Mouse (Mus musculus) limb, embryonic 10.5 days (tissue): Measurements from ENCODE around the gene 9430015G10Rik. TPM values are rescaled to one million over a fixed set of nuclear protein-coding genes. Genes with fewer than 3 reads are reported as not detected.
A peak's percentile ranks its signal among the peaks of the same experiment; 100 is the strongest.

ENCODE experiments used
- DNase-seq: peaks from one replicate; pipeline ENCODE4 v3.0.0-alpha.2; 2017; ENCODE audit warnings: low spot score
- H3K27ac ChIP-seq: fragments of 300-500 bp; sonication (generic); 2 replicates; pipeline ENCODE4 v1.5.1; 2016; ENCODE audit warnings: mild to moderate bottlenecking
- H3K27me3 ChIP-seq: fragments of 300-500 bp; sonication (generic); 2 replicates; pipeline ENCODE4 v1.6.1; 2016; ENCODE audit warnings: low read depth, mild to moderate bottlenecking; ENCODE audit not compliant: poor library complexity, severe bottlenecking
- H3K36me3 ChIP-seq: fragments of 300-500 bp; sonication (generic); 2 replicates; pipeline ENCODE4 v1.6.1; 2016; ENCODE audit warnings: mild to moderate bottlenecking, moderate library complexity
- H3K4me1 ChIP-seq: fragments of 300-500 bp; sonication (generic); 2 replicates; pipeline ENCODE4 v1.6.1; 2016
- H3K4me3 ChIP-seq: fragments of 300-500 bp; sonication (generic); 2 replicates; pipeline ENCODE4 v1.5.1; 2016; ENCODE audit warnings: mild to moderate bottlenecking, moderate library complexity
- H3K9me3 ChIP-seq: fragments of 300-500 bp; sonication (generic); replicated peaks from 2 replicates; pipeline ENCODE4 v1.6.1; 2016; ENCODE audit warnings: mild to moderate bottlenecking
- WGBS: fragments of 180-500 bp; shearing (Covaris S2); methylation state at CpG from one replicate; pipeline ENCODE4 v1.1.7; 2016; 5-methylcytosine and 5-hydroxymethylcytosine counted together
- polyA plus RNA-seq: library from polyadenylated mRNA; unstranded; fragments of >200 nt; fragmentation: Nextera tagmentation; extraction: Ambion mirVana; gene quantifications from 2 replicates; pipeline ENCODE4 v1.2.1, GENCODE M21; 2016

The 9430015G10Rik gene
- polyA plus RNA-seq, 1 experiment from 2014 or later, result 78.5 TPM

DNA sequence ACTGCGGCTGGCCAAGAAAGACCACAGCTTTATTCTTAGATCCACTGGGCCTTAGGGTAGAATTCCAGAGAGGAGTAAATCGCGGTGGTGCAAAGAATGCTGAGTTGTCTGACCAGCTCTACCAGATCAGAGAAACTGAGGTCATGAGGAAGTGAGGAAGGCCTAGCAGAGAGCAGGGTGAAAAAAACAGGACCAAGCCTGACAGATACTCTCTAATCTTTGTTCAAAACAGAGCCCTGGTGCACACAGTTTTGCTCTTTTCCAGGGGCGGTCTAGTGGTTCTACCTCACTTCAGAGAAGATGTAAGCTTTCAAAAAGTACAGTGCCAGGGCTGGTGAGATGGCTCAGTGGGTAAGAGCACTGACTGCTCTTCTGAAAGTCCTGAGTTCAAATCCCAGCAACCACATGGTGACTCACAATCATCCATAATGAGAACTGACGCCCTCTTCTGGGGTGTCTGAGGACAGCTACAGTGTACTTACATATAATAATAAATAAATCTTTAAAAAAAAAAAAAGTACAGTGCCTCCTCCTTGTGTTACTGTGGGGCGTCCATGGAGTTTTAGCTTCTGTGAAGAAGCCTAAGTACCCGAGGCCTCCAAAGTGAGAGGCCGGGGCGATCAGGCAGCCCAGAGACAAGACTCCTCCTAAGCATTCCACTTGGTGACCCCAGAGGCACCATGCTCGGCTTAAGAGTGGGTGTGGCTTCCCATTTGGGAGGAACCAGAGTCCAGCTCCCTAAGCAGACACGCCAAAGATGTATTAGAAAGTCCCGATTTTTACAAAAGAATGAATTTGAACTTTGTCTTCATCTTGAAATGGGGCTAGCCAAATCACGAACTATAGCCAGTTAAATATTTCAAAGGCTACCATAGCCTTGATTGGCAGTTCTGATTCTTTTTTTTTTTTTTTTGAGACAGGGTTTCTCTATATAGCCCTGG lies 906 bp upstream of the 9430015G10Rik start:
- Histone ChIP-seq H3K4me1 (0 out of 2 replicates have a peak, but pooled peaks cover 6% of the 10 kb centered on the region), H3K27me3 (no peaks in the 10 kb centered on the region), H3K27ac (peak overlapping the region; percentile 95), H3K36me3 (peaks cover 13% of the 10 kb centered on the region), H3K9me3 (no peaks in the 10 kb centered on the region), H3K4me3 (peak overlapping the region; percentile 88)
- DNase-seq, result peak; percentile 65
- WGBS, result 33% methylated on average over 13 of the region's 13 CpGs

DNA sequence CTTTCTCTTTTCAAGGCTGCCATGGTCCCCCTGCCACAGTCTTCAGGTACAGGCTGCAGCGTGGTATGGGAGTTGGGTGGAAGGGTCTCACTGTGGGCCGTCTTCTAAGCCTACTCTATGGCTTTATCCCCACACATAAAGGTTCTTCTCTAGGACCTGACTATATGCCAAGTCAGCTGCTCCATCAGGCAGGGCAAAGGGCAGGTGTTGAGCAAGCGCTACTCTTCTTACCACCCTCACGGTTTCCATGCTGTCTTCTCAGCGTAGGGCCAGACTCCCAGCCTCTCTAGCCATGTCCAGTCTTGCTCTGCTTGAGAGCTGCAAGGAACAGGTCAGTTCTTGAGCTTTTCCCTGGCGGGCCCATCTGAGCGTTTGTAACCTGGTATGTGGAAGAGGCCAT lies 14.3 kb downstream of the 9430015G10Rik start:
- WGBS, result 96% methylated on average over 7 of the region's 7 CpGs
- H3K4me1 ChIP-seq, result no peaks in the 10 kb centered on the region
- peaks cover 96% of the 10 kb centered on the region for H3K36me3 ChIP-seq
- no peak overlapping the region for H3K4me3 ChIP-seq
- DNase-seq, result no peak
- no peaks in the 10 kb centered on the region for H3K9me3 ChIP-seq
- H3K27ac ChIP-seq, result no peak overlapping the region
- no peaks in the 10 kb centered on the region for H3K27me3 ChIP-seq

DNA sequence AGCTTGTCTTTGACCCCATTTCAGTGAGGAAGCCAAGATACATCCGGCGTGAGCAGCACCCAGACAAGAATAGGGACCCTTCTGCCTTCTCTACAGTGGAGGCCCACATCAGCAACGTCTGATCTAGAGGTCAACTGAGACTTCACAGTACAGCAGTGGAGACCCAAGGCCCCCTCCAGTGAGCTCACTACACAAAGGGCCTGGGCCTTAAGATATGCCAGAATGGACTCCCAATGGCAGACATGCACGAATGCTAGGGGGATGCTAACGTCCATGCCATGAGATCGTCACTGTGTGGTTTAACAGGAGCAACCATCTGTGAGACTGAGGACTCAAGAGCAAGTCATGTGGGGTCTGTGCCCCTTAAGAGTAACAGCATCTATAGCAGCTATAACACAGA lies 15.6 kb downstream of the 9430015G10Rik start:
- WGBS, result 95% methylated on average over 6 of the region's 6 CpGs
- Histone ChIP-seq H3K4me1 (no peaks in the 10 kb centered on the region), H3K36me3 (peaks cover 82% of the 10 kb centered on the region), H3K9me3 (no peaks in the 10 kb centered on the region), H3K27me3 (no peaks in the 10 kb centered on the region), H3K27ac (no peak overlapping the region), H3K4me3 (no peak overlapping the region)
- no peak for DNase-seq

DNA sequence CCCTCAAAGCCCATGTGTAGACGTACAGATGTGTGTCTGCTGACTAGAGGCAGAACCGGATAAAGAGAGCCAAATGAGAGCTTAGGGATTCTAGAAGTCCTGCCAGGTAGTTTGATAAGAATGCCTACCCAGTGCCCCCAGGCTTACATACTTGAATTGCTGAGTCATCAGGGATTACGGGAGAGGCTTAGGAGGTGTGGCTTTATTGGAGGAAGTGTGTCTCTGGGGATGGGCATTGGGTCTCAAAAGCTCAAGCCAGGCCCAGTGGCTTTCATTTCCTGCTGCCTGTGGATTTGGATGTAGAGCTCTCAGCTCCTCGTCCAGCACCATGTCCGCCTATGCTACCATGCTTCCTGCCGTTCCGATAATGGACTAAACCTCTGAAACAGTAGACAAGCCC lies 17.1 kb downstream of the 9430015G10Rik start:
- Histone ChIP-seq H3K27ac (no peak overlapping the region), H3K36me3 (peaks cover 68% of the 10 kb centered on the region), H3K4me3 (no peak overlapping the region), H3K9me3 (no peaks in the 10 kb centered on the region), H3K4me1 (no peaks in the 10 kb centered on the region), H3K27me3 (no peaks in the 10 kb centered on the region)
- no peak for DNase-seq
- 94% methylated on average over 7 of the region's 7 CpGs for WGBS

DNA sequence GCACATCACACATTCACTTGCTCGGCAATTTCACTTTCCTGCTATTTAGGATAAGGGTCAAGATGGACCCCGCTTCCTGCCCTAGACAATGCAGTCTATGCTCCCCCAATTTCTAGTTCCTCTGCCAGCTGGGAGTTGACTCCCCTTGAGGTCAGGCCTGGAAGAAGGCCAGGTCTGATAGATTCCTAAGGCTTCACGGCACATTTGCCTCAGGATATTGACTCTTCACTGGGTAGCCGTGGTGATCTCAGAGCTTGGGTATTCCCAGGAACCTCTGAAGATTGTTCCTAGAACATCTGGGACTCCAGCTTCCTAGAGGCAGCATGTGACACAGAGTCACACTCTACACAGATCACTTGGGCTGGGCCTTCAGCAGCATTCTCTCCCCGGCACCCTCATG lies 19.0 kb downstream of the 9430015G10Rik start:
- no peak for DNase-seq
- Histone ChIP-seq H3K27ac (no peak overlapping the region), H3K36me3 (peaks cover 49% of the 10 kb centered on the region), H3K9me3 (no peaks in the 10 kb centered on the region), H3K27me3 (no peaks in the 10 kb centered on the region), H3K4me1 (0 out of 2 replicates have a peak, but pooled peaks cover 2% of the 10 kb centered on the region), H3K4me3 (no peak overlapping the region)
- WGBS, result 90% methylated on average over 5 of the region's 5 CpGs

DNA sequence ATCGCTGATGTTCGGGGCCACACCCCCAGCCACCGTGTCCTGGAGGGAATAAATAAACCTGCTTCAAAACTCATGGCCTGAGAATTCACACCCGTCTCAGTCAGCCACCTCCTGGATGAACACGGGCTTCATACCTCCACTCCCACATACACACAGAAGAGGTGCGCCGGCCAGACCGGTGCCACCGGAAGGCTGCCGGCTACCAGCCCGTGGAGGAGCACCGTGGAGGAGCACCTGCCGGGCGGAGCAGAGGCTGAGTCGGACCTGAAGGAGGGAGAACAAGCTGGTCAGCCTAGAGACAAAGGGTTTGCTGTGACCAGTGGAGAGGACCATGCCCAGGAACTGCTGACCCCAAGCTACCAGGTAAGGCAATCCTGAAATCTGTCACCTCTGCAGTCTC lies 20.7 kb downstream of the 9430015G10Rik start, which contains the start of gene Rnf223:
Rnf223 (plus strand) TSS at position 78 of the 400 bp plus-strand sequence.
- 86% methylated on average over 15 of the region's 15 CpGs for WGBS
- Histone ChIP-seq H3K27me3 (no peaks in the 10 kb centered on the region), H3K4me1 (peaks cover 6% of the 10 kb centered on the region; the same call in 1 of the 2 replicates), H3K27ac (no peak within 1 kb of the TSS), H3K4me3 (no peak within 1 kb of the TSS), H3K36me3 (peaks cover 32% of the 10 kb centered on the region), H3K9me3 (no peaks in the 10 kb centered on the region)
- no peak for DNase-seq

DNA sequence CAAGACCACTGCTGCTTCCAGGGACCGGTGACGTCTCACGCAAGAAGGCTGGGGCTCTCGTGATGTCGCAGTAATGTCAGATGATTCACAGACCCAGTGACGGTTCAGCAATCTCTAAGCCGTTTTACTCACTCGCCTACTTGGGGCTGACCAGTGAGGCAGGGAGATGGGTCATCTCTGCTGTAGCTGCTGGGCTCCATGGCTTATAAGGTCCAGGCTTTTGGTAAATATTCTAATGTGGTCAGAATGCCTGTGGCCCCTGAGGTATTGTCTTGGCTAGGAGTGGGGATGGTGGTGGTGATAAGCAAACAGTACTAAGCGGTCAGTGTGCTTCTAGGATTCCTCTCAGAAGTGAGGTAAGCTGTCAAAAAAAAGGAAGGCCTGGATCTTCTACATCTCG lies 21.2 kb downstream of the 9430015G10Rik start:
- no peak for DNase-seq
- no peaks in the 10 kb centered on the region for H3K27me3 ChIP-seq
- H3K27ac ChIP-seq, result no peak overlapping the region
- peaks cover 6% of the 10 kb centered on the region; the same call in 1 of the 2 replicates for H3K4me1 ChIP-seq
- H3K36me3 ChIP-seq, result peaks cover 27% of the 10 kb centered on the region
- H3K4me3 ChIP-seq, result no peak overlapping the region
- no peaks in the 10 kb centered on the region for H3K9me3 ChIP-seq
- 82% methylated on average over 10 of the region's 10 CpGs for WGBS

DNA sequence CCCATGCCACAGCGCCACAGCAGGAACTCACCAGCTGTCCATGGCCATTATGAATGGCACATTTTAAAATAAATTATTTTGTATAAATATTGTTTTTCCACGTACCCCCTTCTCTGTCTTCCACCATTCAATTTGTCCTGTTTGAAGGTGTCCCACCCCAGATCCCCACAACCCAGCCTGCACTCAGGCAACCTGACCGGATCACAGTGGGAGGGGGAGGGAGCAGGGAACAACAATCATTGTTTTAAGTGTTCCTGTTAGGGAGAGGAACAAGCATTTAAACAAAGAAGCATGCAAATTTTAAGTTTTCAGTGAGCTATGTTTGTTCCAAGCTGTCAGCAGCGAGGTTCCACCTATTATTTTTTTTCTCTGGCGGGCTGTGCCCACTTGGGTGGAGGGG lies 23.6 kb downstream of the 9430015G10Rik start:
- Histone ChIP-seq H3K36me3 (0 out of 2 replicates have a peak, but pooled peaks cover 3% of the 10 kb centered on the region), H3K27me3 (no peaks in the 10 kb centered on the region), H3K27ac (peak overlapping the region; percentile 54; the same call in 1 of the 2 replicates), H3K4me1 (peaks cover 6% of the 10 kb centered on the region; the same call in 1 of the 2 replicates), H3K9me3 (no peaks in the 10 kb centered on the region; the same call in 1 of the 2 replicates), H3K4me3 (no peak overlapping the region)
- DNase-seq, result no peak
- WGBS, result 75% methylated on average over 5 of the region's 5 CpGs

DNA sequence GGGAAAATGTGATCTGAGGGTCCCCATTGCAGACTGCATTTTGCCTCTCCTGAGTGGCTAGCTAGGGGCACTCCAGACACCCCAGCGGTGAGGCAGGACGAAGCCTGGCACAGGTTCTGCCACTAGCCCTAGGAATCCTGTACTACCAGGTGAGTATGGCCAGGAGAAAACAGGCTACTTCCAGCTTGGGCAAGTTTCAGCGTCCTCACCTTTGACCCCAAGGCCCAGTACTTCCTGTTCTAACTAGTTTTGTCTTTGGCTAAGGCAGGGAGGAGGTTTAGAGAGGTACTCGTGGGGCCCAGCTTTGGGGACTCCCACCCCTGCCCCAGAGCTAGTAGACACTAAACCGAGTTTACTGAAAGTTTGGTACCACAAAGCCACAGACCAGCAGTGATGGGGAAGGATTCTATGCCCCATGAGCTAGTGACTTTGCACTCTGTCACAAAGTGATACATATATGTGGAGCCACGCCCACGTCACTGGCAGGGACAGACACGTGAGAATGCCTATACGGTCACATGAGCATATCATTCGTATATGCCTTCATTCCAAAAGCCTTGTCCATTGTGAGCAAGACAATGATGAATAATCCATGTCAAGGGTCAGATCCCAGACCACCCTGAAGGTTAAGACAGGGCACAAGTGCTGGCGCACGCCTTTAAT lies 24.3 kb downstream of the 9430015G10Rik start:
- no peak for DNase-seq
- peaks cover 6% of the 10 kb centered on the region; the same call in 1 of the 2 replicates for H3K4me1 ChIP-seq
- no peak overlapping the region for H3K4me3 ChIP-seq
- 85% methylated on average over 12 of the region's 12 CpGs for WGBS
- H3K27ac ChIP-seq, result peak overlapping the region; percentile 54; the same call in 1 of the 2 replicates
- no peaks in the 10 kb centered on the region for H3K36me3 ChIP-seq
- no peaks in the 10 kb centered on the region for H3K27me3 ChIP-seq
- H3K9me3 ChIP-seq, result no peaks in the 10 kb centered on the region; the same call in 1 of the 2 replicates

DNA sequence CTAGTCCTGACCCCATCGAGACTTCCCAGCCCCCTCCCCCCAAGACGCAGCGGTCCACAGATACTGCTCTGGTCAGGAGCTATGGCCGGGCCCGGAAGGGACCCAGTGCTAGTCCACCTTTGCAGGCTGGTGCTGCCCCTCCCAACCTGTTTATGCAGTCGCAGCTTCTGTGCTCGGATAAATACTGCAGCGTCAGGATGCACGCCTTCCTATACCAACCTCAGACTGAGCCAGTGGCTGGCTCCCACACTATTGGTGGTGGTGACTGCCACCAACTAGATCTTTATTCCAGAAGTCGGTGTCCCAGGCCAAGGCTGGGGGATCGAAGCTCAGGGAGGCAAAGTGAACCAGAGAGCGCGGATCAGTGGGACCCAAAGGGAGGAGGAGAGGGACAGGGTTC lies 25.3 kb downstream of the 9430015G10Rik start:
- Histone ChIP-seq H3K4me1 (peaks cover 6% of the 10 kb centered on the region; the same call in 1 of the 2 replicates), H3K9me3 (no peaks in the 10 kb centered on the region; the same call in 1 of the 2 replicates), H3K27ac (no peak overlapping the region), H3K4me3 (no peak overlapping the region), H3K27me3 (no peaks in the 10 kb centered on the region), H3K36me3 (no peaks in the 10 kb centered on the region)
- 95% methylated on average over 13 of the region's 13 CpGs for WGBS
- DNase-seq, result no peak

DNA sequence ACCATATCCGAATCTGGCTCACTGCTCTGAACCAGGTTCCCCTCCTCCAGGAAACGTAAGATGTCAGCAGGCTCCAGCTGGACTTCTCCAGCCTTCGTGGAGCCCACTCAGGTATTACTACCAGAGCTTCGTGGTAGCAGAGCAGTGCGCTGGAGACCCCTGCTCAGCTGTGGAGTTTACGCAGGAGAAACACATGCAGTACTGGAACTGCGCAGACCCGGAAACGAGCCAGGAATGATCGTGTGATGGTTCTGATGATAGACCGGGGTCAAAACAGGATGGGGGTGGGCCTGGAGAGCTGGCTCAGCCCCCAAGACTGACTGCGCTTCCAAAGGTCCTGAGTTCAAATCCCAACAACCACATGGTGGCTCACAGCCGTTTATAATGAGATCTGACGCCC lies 26.0 kb downstream of the 9430015G10Rik start:
- 94% methylated on average over 14 of the region's 14 CpGs for WGBS
- H3K4me1 ChIP-seq, result peaks cover 6% of the 10 kb centered on the region; the same call in 1 of the 2 replicates
- H3K27ac ChIP-seq, result no peak overlapping the region
- H3K9me3 ChIP-seq, result no peaks in the 10 kb centered on the region; the same call in 1 of the 2 replicates
- no peaks in the 10 kb centered on the region for H3K27me3 ChIP-seq
- no peaks in the 10 kb centered on the region for H3K36me3 ChIP-seq
- no peak overlapping the region for H3K4me3 ChIP-seq
- no peak for DNase-seq

DNA sequence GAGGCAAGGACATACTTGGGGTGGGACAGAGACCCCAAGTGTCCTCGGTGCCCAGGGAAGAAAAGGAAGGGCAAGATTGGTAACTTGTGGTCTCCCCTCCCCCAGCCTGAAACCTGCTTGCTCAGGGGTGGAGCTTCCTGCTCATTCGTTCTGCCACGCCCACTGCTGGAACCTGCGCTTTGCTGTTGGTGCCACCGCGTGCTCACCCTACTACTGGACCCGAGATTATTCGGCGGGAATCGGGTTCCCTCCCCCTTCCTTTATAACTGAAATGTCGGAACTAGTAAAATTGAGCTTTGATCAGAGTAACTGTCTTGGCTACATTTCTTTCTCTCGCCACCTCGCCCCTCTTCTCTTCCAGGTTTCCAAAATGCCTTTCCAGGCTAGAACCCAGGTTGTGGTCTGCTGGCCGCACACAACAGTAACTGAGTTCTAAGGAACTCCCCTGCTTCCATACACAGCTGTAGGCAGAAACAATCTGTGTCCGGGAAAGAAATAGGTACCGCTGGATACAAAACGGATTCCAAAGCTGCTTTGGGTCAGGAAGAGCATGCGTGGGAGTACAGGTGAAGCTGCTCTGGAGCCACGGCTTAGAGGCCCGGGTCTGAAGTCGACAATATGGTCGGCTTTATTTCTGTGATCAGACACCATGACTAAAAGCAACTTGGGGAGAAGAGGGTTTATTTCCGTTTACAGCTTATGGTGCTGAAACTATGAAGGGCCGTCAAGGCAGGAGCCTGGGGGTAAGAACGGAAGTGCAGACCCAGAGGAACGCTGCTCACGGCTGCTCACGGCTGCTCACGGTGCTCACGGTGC lies 26.7 kb downstream of the 9430015G10Rik start:
- Histone ChIP-seq H3K27me3 (no peaks in the 10 kb centered on the region), H3K9me3 (no peaks in the 10 kb centered on the region; the same call in 1 of the 2 replicates), H3K4me1 (peaks cover 6% of the 10 kb centered on the region; the same call in 1 of the 2 replicates), H3K27ac (no peak overlapping the region), H3K36me3 (no peaks in the 10 kb centered on the region), H3K4me3 (no peak overlapping the region)
- 94% methylated on average over 30 of the region's 30 CpGs for WGBS
- no peak for DNase-seq
